12 mouse cellular contexts compared by ENCODE assay signal in the genomic region with DNA sequence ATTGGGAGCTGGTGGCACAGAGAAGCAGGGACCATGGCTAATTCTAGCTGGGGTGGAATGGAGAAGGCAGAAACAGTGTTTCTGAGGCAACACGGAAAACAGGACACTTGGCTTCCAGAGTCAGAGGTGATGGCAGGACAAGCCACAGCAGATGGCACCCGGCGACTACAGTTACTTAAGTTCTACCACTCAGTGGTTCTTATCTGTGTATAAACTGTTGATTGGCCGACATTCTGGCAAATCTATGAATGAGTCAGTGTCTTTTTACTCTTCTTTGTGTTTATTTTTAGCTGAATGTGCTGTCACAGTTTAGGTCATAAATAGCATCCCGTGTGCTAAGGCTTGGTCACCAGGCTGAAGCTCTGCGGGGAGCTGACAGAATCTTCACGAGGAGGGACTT. TPM values are rescaled to one million over a fixed set of nuclear protein-coding genes. Genes with fewer than 3 reads are reported as not detected.
DNase-seq lines count a peak whose midpoint lies in the region; ATAC-seq lines count a peak whose summit lies in the region.
"Had no signal": no experiment of that assay in that cellular context is flagged by ENCODE, and none has a peak within 500 bp of the region (broad histone marks: within the 10 kb centered on the region; RNA-seq: fewer than 3 reads in every experiment).

No protein-coding gene starts in this region.

- no peaks in the 10 kb centered on the region for H3K9me3 ChIP-seq in heart, embryonic 15.5 days (replicated peaks)
- no peaks in the 10 kb centered on the region for H3K9me3 ChIP-seq in forebrain, embryonic 10.5 days
- H3K9me3 ChIP-seq in kidney, embryonic 14.5 days (ENCODE audit: control insufficient read depth, low read length): no peaks in the 10 kb centered on the region

- ATAC-seq in frontal cortex, adult (ENCODE audit: low TSS enrichment): peak; percentile 23; the same call in 1 of the 2 replicates
- no peak for ATAC-seq in heart, embryonic 15.5 days (replicated peaks; ENCODE audit: insufficient number of reproducible peaks, insufficient read depth, low FRiP score, low read depth)
- 0 out of 2 replicates have a peak, but pooled peaks have one; percentile 26 for ATAC-seq in megakaryocyte progenitor cell, adult 5-6 weeks (replicated peaks; ENCODE audit: poor library complexity)
- no peak for ATAC-seq in kidney, embryonic 14.5 days (ENCODE audit: low FRiP score, low TSS enrichment)
- ATAC-seq: midbrain, embryonic 16.5 days had no signal

- WGBS in heart, embryonic 15.5 days: 35% methylated on average over 7 of the region's 7 CpGs
- 90% methylated on average over 7 of the region's 7 CpGs for WGBS in forebrain, embryonic 10.5 days
- WGBS in kidney, embryonic 14.5 days: 85% methylated on average over 7 of the region's 7 CpGs

- H3K9ac ChIP-seq in heart, embryonic 15.5 days: no peak overlapping the region
- H3K9ac ChIP-seq in kidney, embryonic 14.5 days (ENCODE audit: low read depth, low read length): no peak overlapping the region

- H3K4me3 ChIP-seq in heart, embryonic 15.5 days: no peak overlapping the region
- no peak overlapping the region for H3K4me3 ChIP-seq in forebrain, embryonic 10.5 days
- H3K4me3 ChIP-seq in kidney, embryonic 14.5 days (ENCODE audit: low read length): no peak overlapping the region

- no peak for DNase-seq in frontal cortex, postnatal 10 days (ENCODE audit: low spot score in 2 of 2)
- DNase-seq in Muller cell, postnatal 12 days (ENCODE audit: inconsistent ontology term): peak; percentile 62
- no peak for DNase-seq in forebrain, embryonic 10.5 days (ENCODE audit: extremely low spot score, low spot score)
- no peak for DNase-seq in spleen, postnatal 36 days (ENCODE audit: low spot score in 2 of 2)
- DNase-seq: kidney, postnatal 4 days had no signal

- H3K4me2 ChIP-seq in heart, embryonic 15.5 days: no peak overlapping the region
- H3K4me2 ChIP-seq in kidney, embryonic 14.5 days (replicated peaks; ENCODE audit: low read depth, low read length): no peak overlapping the region

- no peaks in the 10 kb centered on the region for H3K27me3 ChIP-seq in heart, embryonic 15.5 days
- H3K27me3 ChIP-seq in forebrain, embryonic 10.5 days (ENCODE audit: poor library complexity, severe bottlenecking): no peaks in the 10 kb centered on the region
- H3K27me3 ChIP-seq in kidney, embryonic 14.5 days (ENCODE audit: control insufficient read depth, insufficient read depth, low read length): no peaks in the 10 kb centered on the region

- peak overlapping the region; percentile 68 for H3K27ac ChIP-seq in heart, embryonic 15.5 days
- H3K27ac ChIP-seq in forebrain, embryonic 10.5 days: no peak overlapping the region
- H3K27ac ChIP-seq in kidney, embryonic 14.5 days (ENCODE audit: low read depth, low read length): no peak overlapping the region

- peaks cover 27% of the 10 kb centered on the region for H3K4me1 ChIP-seq in heart, embryonic 15.5 days (replicated peaks)
- peaks cover 15% of the 10 kb centered on the region for H3K4me1 ChIP-seq in forebrain, embryonic 10.5 days
- H3K4me1 ChIP-seq in kidney, embryonic 14.5 days (ENCODE audit: control insufficient read depth, insufficient read depth, low read length): peaks cover 10% of the 10 kb centered on the region

- no peaks in the 10 kb centered on the region for H3K36me3 ChIP-seq in heart, embryonic 15.5 days
- H3K36me3 ChIP-seq in forebrain, embryonic 10.5 days (replicated peaks): no peaks in the 10 kb centered on the region
- H3K36me3 ChIP-seq in kidney, embryonic 14.5 days (ENCODE audit: control insufficient read depth, insufficient read depth, low read length): no peaks in the 10 kb centered on the region

RNA-seq across cellular contexts. Expression of a gene that starts 10.3 kb away (rescaled TPM):
- 8.9 and 10.6 TPM in 2 replicates for polyA plus RNA-seq in heart, embryonic 15.5 days (2015; fragmentation: Nextera tagmentation; extraction: Ambion mirVana)
- total RNA-seq in megakaryocyte progenitor cell, adult 5-6 weeks (2015): 28.3 and 29.5 TPM in 2 replicates
- total RNA-seq in megakaryocyte progenitor cell, adult 5-6 weeks (2017): 18.8 and 18.9 TPM in 2 replicates
- polyA plus RNA-seq in forebrain, embryonic 10.5 days (2016; fragmentation: Nextera tagmentation; extraction: Ambion mirVana): 8.2 and 9.0 TPM in 2 replicates
- polyA plus RNA-seq in kidney, embryonic 14.5 days (2014; fragmentation: Nextera tagmentation; extraction: Ambion mirVana): 22.1 and 35.0 TPM in 2 replicates

RNA-seq across cellular contexts. Expression of a gene that starts 44.8 kb away (rescaled TPM):
- 0.13 TPM in 1 of 2 replicates, not detected in the other for polyA plus RNA-seq in heart, embryonic 15.5 days (2015; fragmentation: Nextera tagmentation; extraction: Ambion mirVana)
- total RNA-seq in megakaryocyte progenitor cell, adult 5-6 weeks (2015): not detected in 2 replicates
- not detected in 2 replicates for total RNA-seq in megakaryocyte progenitor cell, adult 5-6 weeks (2017)
- polyA plus RNA-seq in forebrain, embryonic 10.5 days (2016; fragmentation: Nextera tagmentation; extraction: Ambion mirVana): not detected in 2 replicates
- 0.74 and 0.89 TPM in 2 replicates for polyA plus RNA-seq in kidney, embryonic 14.5 days (2014; fragmentation: Nextera tagmentation; extraction: Ambion mirVana)
- total RNA-seq: ES-E14; gastrocnemius, adult 8-10 months had no signal
- polyA plus RNA-seq: midbrain, embryonic 16.5 days had no signal

Comparison
In these comparisons a context has a peak if more than half of its experiments do, and no peak if none do; other contexts are left out.
1. ATAC-seq: peak in frontal cortex, adult (single experiment) and megakaryocyte progenitor cell, adult 5-6 weeks (single experiment); none in heart, embryonic 15.5 days (single experiment) and kidney, embryonic 14.5 days (single experiment).